Mouse (Mus musculus): ENCODE results near the gene Frmd4a.

- TF ChIP-seq MAFK (IDR thresholded peaks at IDR 0.05; ENCODE audit: insufficient read depth, low read depth, low read length) (no peak), CHD2 (IDR thresholded peaks at IDR 0.05; ENCODE audit: low read depth, low read length) (no peak), ZC3H11A (IDR thresholded peaks at IDR 0.05; ENCODE audit: borderline replicate concordance, low read depth, low read length) (no peak), HCFC1 (IDR thresholded peaks at IDR 0.05; ENCODE audit: borderline replicate concordance, insufficient read depth, low read length) (no peak), ZNF384 (IDR thresholded peaks at IDR 0.05; ENCODE audit: low read depth, low read length) (no peak)
These were observed 603.3 kb downstream of the Frmd4a start for GRCm38 (mm10) chr2:4620640-4621401.

All from ES-E14 (cell line).